In the genomic region with DNA sequence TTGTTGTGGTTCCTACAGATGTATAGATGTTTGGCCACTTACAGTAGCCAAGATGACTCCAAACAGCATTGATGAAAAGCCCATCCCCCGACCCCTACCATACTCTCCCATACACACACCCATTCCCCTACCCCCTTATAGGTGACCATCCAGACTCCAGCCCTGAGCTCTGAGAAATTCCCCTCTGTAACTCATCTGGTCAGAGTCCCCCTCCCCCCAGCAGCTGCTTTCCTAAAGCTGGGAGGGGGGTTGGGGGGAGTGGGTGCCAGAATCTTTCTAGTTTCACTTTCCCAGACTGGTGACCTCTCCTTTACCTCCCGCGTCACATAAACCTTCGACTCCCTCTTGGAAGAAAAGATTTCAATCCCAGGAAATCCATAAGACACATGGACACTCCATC, we compare ENCODE assay signal across 22 mouse cellular contexts. TPM values are rescaled to one million over a fixed set of nuclear protein-coding genes. Genes with fewer than 3 reads are reported as not detected.
DNase-seq lines count a peak whose midpoint lies in the region; ATAC-seq and TF ChIP-seq lines count a peak whose summit lies in the region.
"Had no signal": no experiment of that assay in that cellular context is flagged by ENCODE, and none has a peak within 500 bp of the region (broad histone marks: within the 10 kb centered on the region; RNA-seq: fewer than 3 reads in every experiment).

No protein-coding gene starts in this region.

- H3K36me3 ChIP-seq in kidney, embryonic 14.5 days (ENCODE audit: control insufficient read depth, insufficient read depth, low read length) = peaks cover 14% of the 10 kb centered on the region; the same call in 1 of the 2 replicates
- H3K36me3 ChIP-seq in stomach, embryonic 14.5 days (ENCODE audit: control insufficient read depth, insufficient read depth, low read length) = peaks cover 3% of the 10 kb centered on the region; the same call in 1 of the 2 replicates
- H3K36me3 ChIP-seq in stomach, postnatal 0 days (ENCODE audit: control insufficient read depth, insufficient read depth, low read length) = no peaks in the 10 kb centered on the region
- peaks cover 33% of the 10 kb centered on the region for H3K36me3 ChIP-seq in limb, embryonic 12.5 days
- H3K36me3 ChIP-seq: hindbrain, embryonic 13.5 days; liver, embryonic 13.5 days; midbrain, embryonic 13.5 days had no signal

- peaks cover 21% of the 10 kb centered on the region for H3K4me1 ChIP-seq in kidney, embryonic 14.5 days (ENCODE audit: control insufficient read depth, insufficient read depth, low read length)
- peaks cover 13% of the 10 kb centered on the region for H3K4me1 ChIP-seq in stomach, embryonic 14.5 days (ENCODE audit: control insufficient read depth, insufficient read depth, low read length)
- 0 out of 2 replicates have a peak, but pooled peaks cover 5% of the 10 kb centered on the region for H3K4me1 ChIP-seq in stomach, postnatal 0 days (replicated peaks; ENCODE audit: control insufficient read depth, insufficient read depth)
- H3K4me1 ChIP-seq in limb, embryonic 12.5 days (replicated peaks) = peaks cover 20% of the 10 kb centered on the region
- H3K4me1 ChIP-seq: liver, embryonic 13.5 days; midbrain, embryonic 13.5 days had no signal

- H3K27ac ChIP-seq in kidney, embryonic 14.5 days (ENCODE audit: low read depth, low read length) = 0 out of 2 replicates have a peak overlapping the region, but pooled peaks have one; percentile 24
- H3K27ac ChIP-seq in stomach, embryonic 14.5 days (ENCODE audit: low read length) = no peak overlapping the region
- H3K27ac ChIP-seq in stomach, postnatal 0 days (replicated peaks) = no peak overlapping the region
- H3K27ac ChIP-seq in limb, embryonic 12.5 days = peak overlapping the region; percentile 73
- H3K27ac ChIP-seq in layer of hippocampus, adult 2 months = no peak overlapping the region
- H3K27ac ChIP-seq: hindbrain, embryonic 13.5 days; liver, embryonic 13.5 days; midbrain, embryonic 13.5 days had no signal

- 31% methylated on average over 4 of the region's 4 CpGs for WGBS in kidney, embryonic 14.5 days
- 43% methylated on average over 4 of the region's 4 CpGs for WGBS in stomach, embryonic 14.5 days
- 59% methylated on average over 4 of the region's 4 CpGs for WGBS in stomach, postnatal 0 days
- WGBS in limb, embryonic 12.5 days = 54% methylated on average over 4 of the region's 4 CpGs

- no peak overlapping the region for H3K9ac ChIP-seq in kidney, embryonic 14.5 days (ENCODE audit: low read depth, low read length)
- H3K9ac ChIP-seq in stomach, embryonic 14.5 days (replicated peaks; ENCODE audit: low read depth, low read length) = no peak overlapping the region
- H3K9ac ChIP-seq in stomach, postnatal 0 days (ENCODE audit: low read length) = no peak overlapping the region
- H3K9ac ChIP-seq in limb, embryonic 12.5 days (replicated peaks) = no peak overlapping the region
- H3K9ac ChIP-seq: forebrain, postnatal 0 days; hindbrain, embryonic 13.5 days; liver, embryonic 13.5 days; midbrain, embryonic 13.5 days had no signal

- no peak for DNase-seq in kidney, adult 9 months
- DNase-seq in stomach, postnatal 0 days (ENCODE audit: low spot score) = no peak
- no peak for DNase-seq in layer of hippocampus, adult 2 months (ENCODE audit: low spot score in 2 of 2)
- no peak for DNase-seq in right cerebral cortex, adult 2 months (ENCODE audit: low spot score in 2 of 2)
- DNase-seq: adrenal gland, postnatal 14 days; cerebellum, adult 8-10 months; forebrain, postnatal 0 days; gastrocnemius, postnatal 25 days; heart, adult 18-20 months; heart, postnatal 36 days; kidney, postnatal 36 days; liver, embryonic 13.5 days; lung, adult 2 months; lung, postnatal 36 days had no signal

- H3K27me3 ChIP-seq in kidney, embryonic 14.5 days (ENCODE audit: control insufficient read depth, insufficient read depth, low read length) = no peaks in the 10 kb centered on the region
- H3K27me3 ChIP-seq in stomach, embryonic 14.5 days (ENCODE audit: control insufficient read depth, insufficient read depth, low read length) = no peaks in the 10 kb centered on the region
- H3K27me3 ChIP-seq in stomach, postnatal 0 days (ENCODE audit: control insufficient read depth, insufficient read depth, low read length) = no peaks in the 10 kb centered on the region
- no peaks in the 10 kb centered on the region for H3K27me3 ChIP-seq in limb, embryonic 12.5 days
- H3K27me3 ChIP-seq: hindbrain, embryonic 13.5 days; liver, embryonic 13.5 days; midbrain, embryonic 13.5 days had no signal

- ATAC-seq in kidney, embryonic 14.5 days (ENCODE audit: low FRiP score, low TSS enrichment) = peak; percentile 30; the same call in 1 of the 2 replicates
- ATAC-seq in stomach, embryonic 14.5 days (ENCODE audit: insufficient number of reproducible peaks, insufficient read depth, low FRiP score, low read depth) = peak; percentile 44; the same call in 1 of the 2 replicates
- ATAC-seq in stomach, postnatal 0 days (ENCODE audit: low FRiP score, low TSS enrichment) = no peak
- ATAC-seq in limb, embryonic 12.5 days (ENCODE audit: insufficient number of reproducible peaks, insufficient read depth, low FRiP score, low TSS enrichment, low read depth) = 0 out of 2 replicates have a peak, but pooled peaks have one; percentile 32
- ATAC-seq: CD4-positive, CD25-positive, alpha-beta regulatory T cell, adult 4 months; forebrain, postnatal 0 days; midbrain, embryonic 13.5 days had no signal

- no peaks in the 10 kb centered on the region for H3K9me3 ChIP-seq in kidney, embryonic 14.5 days (ENCODE audit: control insufficient read depth, low read length)
- no peaks in the 10 kb centered on the region for H3K9me3 ChIP-seq in stomach, embryonic 14.5 days (ENCODE audit: control insufficient read depth, low read depth, low read length)
- no peaks in the 10 kb centered on the region for H3K9me3 ChIP-seq in stomach, postnatal 0 days (ENCODE audit: control insufficient read depth, low read length)
- peaks cover 11% of the 10 kb centered on the region for H3K9me3 ChIP-seq in limb, embryonic 12.5 days
- H3K9me3 ChIP-seq: hindbrain, embryonic 13.5 days; liver, embryonic 13.5 days; midbrain, embryonic 13.5 days had no signal

- TF ChIP-seq EP300 in stomach, postnatal 0 days (optimal IDR thresholded peaks at IDR 0.05) = no peak

- TF ChIP-seq CTCF in stomach, postnatal 0 days (IDR thresholded peaks at IDR 0.05; ENCODE audit: low read depth) = no peak
- no peak for TF ChIP-seq CTCF in layer of hippocampus, adult 2 months (conservative IDR thresholded peaks at IDR 0.05)

- H3K4me3 ChIP-seq in kidney, embryonic 14.5 days (ENCODE audit: low read length) = no peak overlapping the region
- H3K4me3 ChIP-seq in stomach, embryonic 14.5 days (ENCODE audit: low read depth, low read length) = no peak overlapping the region
- H3K4me3 ChIP-seq in stomach, postnatal 0 days (ENCODE audit: low read depth, low read length) = no peak overlapping the region
- H3K4me3 ChIP-seq in limb, embryonic 12.5 days (replicated peaks) = no peak overlapping the region
- no peak overlapping the region for H3K4me3 ChIP-seq in layer of hippocampus, adult 2 months
- H3K4me3 ChIP-seq: hindbrain, embryonic 13.5 days; liver, embryonic 13.5 days; megakaryocyte, embryonic 14.5 days; midbrain, embryonic 13.5 days had no signal

- no peak overlapping the region for H3K4me2 ChIP-seq in kidney, embryonic 14.5 days (replicated peaks; ENCODE audit: low read depth, low read length)
- H3K4me2 ChIP-seq in stomach, embryonic 14.5 days (replicated peaks; ENCODE audit: low read depth, low read length) = no peak overlapping the region
- no peak overlapping the region for H3K4me2 ChIP-seq in stomach, postnatal 0 days (replicated peaks; ENCODE audit: low read depth)
- no peak overlapping the region for H3K4me2 ChIP-seq in limb, embryonic 12.5 days
- H3K4me2 ChIP-seq: hindbrain, embryonic 13.5 days; liver, embryonic 13.5 days; midbrain, embryonic 13.5 days had no signal

RNA-seq across cellular contexts. Expression of gene Ctdspl, which starts 50.5 kb away (rescaled TPM):
- 25.3 and 31.2 TPM in 2 replicates for polyA plus RNA-seq in kidney, embryonic 14.5 days (2014; fragmentation: Nextera tagmentation; extraction: Ambion mirVana)
- 26.6 and 26.7 TPM in 2 replicates for polyA plus RNA-seq in stomach, embryonic 14.5 days (2014; fragmentation: Nextera tagmentation; extraction: Ambion mirVana)
- 7.4 and 9.0 TPM in 2 replicates for polyA plus RNA-seq in stomach, postnatal 0 days (2015; fragmentation: Nextera tagmentation; extraction: Ambion mirVana)
- 19.2 and 19.9 TPM in 2 replicates for polyA plus RNA-seq in limb, embryonic 12.5 days (2016; fragmentation: Nextera tagmentation; extraction: Ambion mirVana)
- total RNA-seq in layer of hippocampus, adult 2 months (2021) = 10 to 100 TPM; 23.9 to 28.0 TPM
- total RNA-seq: monocyte, adult 5-6 weeks had no signal

Comparison
In these comparisons a context has a peak if more than half of its experiments do, and no peak if none do; other contexts are left out.
1. H3K27ac ChIP-seq: peak in kidney, embryonic 14.5 days (single experiment) and limb, embryonic 12.5 days (single experiment); none in stomach, embryonic 14.5 days (single experiment), stomach, postnatal 0 days (single experiment) and layer of hippocampus, adult 2 months (single experiment).